Mouse (Mus musculus) heart, embryonic 11.5 days (tissue): ENCODE data around the gene Nol3. TPM values are rescaled to one million over a fixed set of nuclear protein-coding genes. Genes with fewer than 3 reads are reported as not detected.
A peak's percentile ranks its signal among the peaks of the same experiment; 100 is the strongest.

Experiments
- ATAC-seq: fragments of 200-750 bp; cut with Nextera tagmentation; replicated peaks from 2 replicates; pipeline ENCODE4 v1.8.0; 2017; ENCODE audit warnings: moderate library complexity; ENCODE audit not compliant: insufficient number of reproducible peaks, low FRiP score, low TSS enrichment
- H3K27ac ChIP-seq: fragments of 300-500 bp; sonication (generic); 2 replicates; pipeline ENCODE4 v1.5.1; 2014; ENCODE audit warnings: mild to moderate bottlenecking, low read depth, low read length
- H3K27me3 ChIP-seq: fragments of 300-500 bp; sonication (generic); 2 replicates; pipeline ENCODE4 v1.6.1; 2014; ENCODE audit warnings: mild to moderate bottlenecking, low read length, mixed read lengths; ENCODE audit not compliant: control insufficient read depth, insufficient read depth
- H3K36me3 ChIP-seq: fragments of 300-500 bp; sonication (generic); 2 replicates; pipeline ENCODE4 v1.6.1; 2014; ENCODE audit warnings: mild to moderate bottlenecking, low read length, moderate library complexity, mixed read lengths; ENCODE audit not compliant: control insufficient read depth, insufficient read depth
- H3K4me1 ChIP-seq: fragments of 300-500 bp; sonication (generic); 2 replicates; pipeline ENCODE4 v1.6.1; 2014; ENCODE audit warnings: low read length; ENCODE audit not compliant: control insufficient read depth, insufficient read depth
- H3K4me2 ChIP-seq: fragments of 300-500 bp; sonication (generic); 2 replicates; pipeline ENCODE4 v1.6.1; 2014; ENCODE audit warnings: mild to moderate bottlenecking, moderate library complexity
- H3K4me3 ChIP-seq: fragments of 300-500 bp; sonication (generic); 2 replicates; pipeline ENCODE4 v1.5.1; 2014; ENCODE audit warnings: low read depth, low read length
- H3K9ac ChIP-seq: fragments of 300-500 bp; sonication (generic); 2 replicates; pipeline ENCODE4 v1.6.1; 2014; ENCODE audit warnings: mild to moderate bottlenecking, low read depth, low read length, moderate library complexity
- H3K9me3 ChIP-seq: fragments of 300-500 bp; sonication (generic); replicated peaks from 2 replicates; pipeline ENCODE4 v1.6.1; 2016; ENCODE audit warnings: low read length; ENCODE audit not compliant: control insufficient read depth
- WGBS: fragments of 180-500 bp; shearing (Covaris S2); extraction: QIAGEN DNeasy Blood & Tissue Kit; methylation state at CpG from one replicate; pipeline ENCODE4 v1.1.7; 2014; ENCODE audit not compliant: insufficient replicate concordance; 5-methylcytosine and 5-hydroxymethylcytosine counted together
- microRNA counts: library from miRNA; unstranded; fragments of <30 nt; microRNA quantifications from one replicate; lab custom pipeline; 2015
- microRNA-seq: library from miRNA; unstranded; fragments of <30 nt; microRNA quantifications from one replicate; pipeline ENCODE4, GENCODE M21; 2016; ENCODE audit warnings: borderline number of aligned reads
- polyA plus RNA-seq: library from polyadenylated mRNA; unstranded; fragments of >200 nt; fragmentation: Nextera tagmentation; extraction: Ambion mirVana; gene quantifications from 2 replicates; pipeline ENCODE4 v1.2.1, GENCODE M21; 2014

Gene Nol3
- polyA plus RNA-seq, 1 experiment from 2014 or later, result 1.8 TPM

GRCm38 (mm10) chr8:105331469-105331868 is 55.5 kb downstream of the Nol3 start:
- Histone ChIP-seq H3K4me1 (peaks cover 9% of the 10 kb centered on the region), H3K27me3 (no peaks in the 10 kb centered on the region), H3K27ac (no peak overlapping the region), H3K9ac (no peak overlapping the region), H3K4me3 (no peak overlapping the region), H3K4me2 (no peak overlapping the region), H3K9me3 (no peaks in the 10 kb centered on the region), H3K36me3 (peaks cover 46% of the 10 kb centered on the region)
- no peak for ATAC-seq
- WGBS, result 92% methylated on average over 22 of the region's 22 CpGs

MicroRNAs within 50 kb of the gene (microRNA counts, 519-probe panel; counts per million panel counts)
- microRNA mmu-miR-328 (lab: Ali Mortazavi, UCI), result 3,759 counts per million, percentile 22 among the panel's probes with 10 or more counts

Small RNA genes within 50 kb of the gene (microRNA-seq; reads per million reads assigned to microRNA genes)
- gene Gm27320, result not detected
- 289 reads per million, percentile 74 among the genes with 10 or more reads in this experiment for gene Mir328

Other genes starting within 250 kb of the Nol3 start
- not detected in 2 replicates for gene Ces3a, start 227.5 kb upstream of the Nol3 start, polyA plus RNA-seq
- not detected in 2 replicates for gene Ces3b, start 192.4 kb upstream of the Nol3 start, polyA plus RNA-seq
- gene Ces4a, start 144.3 kb upstream of the Nol3 start, polyA plus RNA-seq, result not detected in 2 replicates
- gene Cbfb, start 105.5 kb upstream of the Nol3 start, polyA plus RNA-seq, result 57.2 and 61.2 TPM in 2 replicates
- gene D230025D16Rik, start 51.0 kb upstream of the Nol3 start, polyA plus RNA-seq, result 20.9 and 21.6 TPM in 2 replicates
- gene B3gnt9, start 21.0 kb upstream of the Nol3 start, polyA plus RNA-seq, result 8.6 and 10.0 TPM in 2 replicates
- gene Tradd, start 11.5 kb upstream of the Nol3 start, polyA plus RNA-seq, result 14.3 and 17.0 TPM in 2 replicates
- gene Fbxl8, start 11.5 kb upstream of the Nol3 start, polyA plus RNA-seq, result 2.3 and 2.8 TPM in 2 replicates
- not detected in 2 replicates for gene Hsf4, start 6.3 kb upstream of the Nol3 start, polyA plus RNA-seq
- gene 4931428F04Rik, start 13.7 kb downstream of the Nol3 start, polyA plus RNA-seq, result 4.5 and 6.7 TPM in 2 replicates
- gene Exoc3l, start 20.0 kb downstream of the Nol3 start, polyA plus RNA-seq, result 10.8 and 15.0 TPM in 2 replicates
- 70.7 and 81.9 TPM in 2 replicates for gene E2f4, start 21.5 kb downstream of the Nol3 start, polyA plus RNA-seq
- gene Elmo3, start 29.5 kb downstream of the Nol3 start, polyA plus RNA-seq, result 2.9 and 4.2 TPM in 2 replicates
- gene Lrrc29, start 50.1 kb downstream of the Nol3 start, polyA plus RNA-seq, result 1.3 and 1.7 TPM in 2 replicates
- gene Tmem208, start 50.2 kb downstream of the Nol3 start, polyA plus RNA-seq, result 83.5 and 88.7 TPM in 2 replicates
- gene Fhod1, start 71.8 kb downstream of the Nol3 start, polyA plus RNA-seq, result 2.8 and 3.1 TPM in 2 replicates
- gene Slc9a5, start 72.7 kb downstream of the Nol3 start, polyA plus RNA-seq, result 1.5 and 2.1 TPM in 2 replicates
- 0.11 TPM in 1 of 2 replicates, not detected in the other for gene Plekhg4, start 97.1 kb downstream of the Nol3 start, polyA plus RNA-seq
- not detected in 2 replicates for gene Kctd19, start 137.4 kb downstream of the Nol3 start, polyA plus RNA-seq
- gene Lrrc36, start 137.4 kb downstream of the Nol3 start, polyA plus RNA-seq, result not detected in 2 replicates
- 21.0 and 21.1 TPM in 2 replicates for gene Tppp3, start 195.4 kb downstream of the Nol3 start, polyA plus RNA-seq
- gene Zdhhc1, start 220.8 kb downstream of the Nol3 start, polyA plus RNA-seq, result 15.0 and 17.1 TPM in 2 replicates
- gene Hsd11b2, start 242.6 kb downstream of the Nol3 start, polyA plus RNA-seq, result 6.4 and 8.2 TPM in 2 replicates